Mouse (Mus musculus) liver, embryonic 11.5 days (tissue): ENCODE data around the gene Atp5h. TPM values are rescaled to one million over a fixed set of nuclear protein-coding genes. Genes with fewer than 3 reads are reported as not detected.

Experiments used
- ATAC-seq: fragments of 200-750 bp; cut with Nextera tagmentation; replicated peaks from 2 replicates; pipeline ENCODE4 v1.8.0; 2017; ENCODE audit warnings: moderate number of reproducible peaks, mild to moderate bottlenecking, moderate TSS enrichment, moderate library complexity; ENCODE audit not compliant: low FRiP score
- DNase-seq: peaks from one replicate; pipeline ENCODE4 v3.0.0-alpha.2; 2017; ENCODE audit warnings: low spot score
- H3K27ac ChIP-seq: fragments of 300-500 bp; sonication (generic); 2 replicates; pipeline ENCODE4 v1.5.1; 2014; ENCODE audit warnings: mild to moderate bottlenecking, low read depth, low read length, control low read depth
- H3K27me3 ChIP-seq: fragments of 300-500 bp; sonication (generic); replicated peaks from 2 replicates; pipeline ENCODE4 v1.6.1; 2014; ENCODE audit warnings: low read length, mixed read lengths; ENCODE audit not compliant: control insufficient read depth, insufficient read depth
- H3K36me3 ChIP-seq: fragments of 300-500 bp; sonication (generic); 2 replicates; pipeline ENCODE4 v1.6.1; 2014; ENCODE audit warnings: mild to moderate bottlenecking, low read length, moderate library complexity, mixed read lengths; ENCODE audit not compliant: control insufficient read depth, insufficient read depth
- H3K4me1 ChIP-seq: fragments of 300-500 bp; sonication (generic); replicated peaks from 2 replicates; pipeline ENCODE4 v1.6.1; 2014; ENCODE audit warnings: low read length, mixed read lengths; ENCODE audit not compliant: control insufficient read depth, insufficient read depth
- H3K4me2 ChIP-seq: fragments of 300-500 bp; sonication (generic); 2 replicates; pipeline ENCODE4 v1.6.1; 2014; ENCODE audit warnings: mild to moderate bottlenecking, control low read depth, moderate library complexity
- H3K4me3 ChIP-seq: fragments of 300-500 bp; sonication (generic); 2 replicates; pipeline ENCODE4 v1.5.1; 2014; ENCODE audit warnings: low read depth, low read length, control low read depth
- H3K9ac ChIP-seq: fragments of 300-500 bp; sonication (generic); 2 replicates; pipeline ENCODE4 v1.6.1; 2014; ENCODE audit warnings: low read depth, low read length, control low read depth
- H3K9me3 ChIP-seq: fragments of 300-500 bp; sonication (generic); 2 replicates; pipeline ENCODE4 v1.6.1; 2016; ENCODE audit warnings: low read length, inconsistent platforms, mixed read lengths; ENCODE audit not compliant: control insufficient read depth
- WGBS: fragments of 180-500 bp; shearing (Covaris S2); extraction: QIAGEN DNeasy Blood & Tissue Kit; methylation state at CpG from one replicate; pipeline ENCODE4 v1.1.7; 2014; 5-methylcytosine and 5-hydroxymethylcytosine counted together
- polyA plus RNA-seq: library from polyadenylated mRNA; unstranded; fragments of >200 nt; fragmentation: Nextera tagmentation; extraction: Ambion mirVana; gene quantifications from 2 replicates; pipeline ENCODE4 v1.2.1, GENCODE M21; 2014

The Atp5h gene
- polyA plus RNA-seq, 1 experiment from 2014 or later = 884 TPM

- no peak overlapping the region for H3K4me2 ChIP-seq
- no peaks in the 10 kb centered on the region for H3K27me3 ChIP-seq
- H3K27ac ChIP-seq = peak overlapping the region; percentile 74
- no peak overlapping the region for H3K9ac ChIP-seq
- no peaks in the 10 kb centered on the region for H3K9me3 ChIP-seq
- H3K4me1 ChIP-seq = peaks cover 5% of the 10 kb centered on the region
- no peak for DNase-seq
- 69% methylated on average over 11 of the region's 11 CpGs for WGBS
- no peak for ATAC-seq
- H3K36me3 ChIP-seq = no peaks in the 10 kb centered on the region
- H3K4me3 ChIP-seq = no peak overlapping the region
These were observed 27.6 kb upstream of the Atp5h start for GRCm38 (mm10) chr11:115447321-115447885.

- no peak overlapping the region for H3K4me3 ChIP-seq
- 40% methylated on average over 3 of the region's 3 CpGs for WGBS
- no peak overlapping the region for H3K4me2 ChIP-seq
- peaks cover 5% of the 10 kb centered on the region for H3K4me1 ChIP-seq
- no peaks in the 10 kb centered on the region for H3K36me3 ChIP-seq
- H3K9me3 ChIP-seq = no peaks in the 10 kb centered on the region
- H3K27me3 ChIP-seq = no peaks in the 10 kb centered on the region
- ATAC-seq = no peak
- H3K27ac ChIP-seq = no peak overlapping the region
- DNase-seq = no peak
- H3K9ac ChIP-seq = no peak overlapping the region
These were observed 27.1 kb upstream of the Atp5h start for GRCm38 (mm10) chr11:115446906-115447305.

- no peaks in the 10 kb centered on the region for H3K36me3 ChIP-seq
- no peak for ATAC-seq
- H3K27me3 ChIP-seq = peaks cover 7% of the 10 kb centered on the region
- peaks cover under 1% of the 10 kb centered on the region; the same call in 1 of the 2 replicates for H3K4me1 ChIP-seq
- no peak overlapping the region for H3K4me3 ChIP-seq
- no peak for DNase-seq
- 53% methylated on average over 15 of the region's 15 CpGs for WGBS
- no peaks in the 10 kb centered on the region; the same call in 1 of the 2 replicates for H3K9me3 ChIP-seq
- no peak overlapping the region for H3K9ac ChIP-seq
- no peak overlapping the region for H3K4me2 ChIP-seq
- no peak overlapping the region for H3K27ac ChIP-seq
These were observed 21.7 kb upstream of the Atp5h start for GRCm38 (mm10) chr11:115441417-115441816.

GRCm38 (mm10) chr11:115439906-115440595 lies 20.3 kb upstream of the Atp5h start, which contains the start of gene Trim80:
TSS of gene Trim80 (plus strand) at chr11:115440545.
- no peak for DNase-seq
- H3K27me3 ChIP-seq = peaks cover 18% of the 10 kb centered on the region
- ATAC-seq = no peak
- H3K4me1 ChIP-seq = no peaks in the 10 kb centered on the region
- H3K36me3 ChIP-seq = no peaks in the 10 kb centered on the region
- 94% methylated on average over 9 of the region's 9 CpGs for WGBS
- H3K4me2 ChIP-seq = no peak within 1 kb of the TSS
- no peak within 1 kb of the TSS for H3K4me3 ChIP-seq
- H3K9ac ChIP-seq = no peak within 1 kb of the TSS
- H3K9me3 ChIP-seq = no peaks in the 10 kb centered on the region; the same call in 1 of the 2 replicates
- H3K27ac ChIP-seq = no peak within 1 kb of the TSS

GRCm38 (mm10) chr11:115439326-115439725 lies 19.6 kb upstream of the Atp5h start:
- Histone ChIP-seq H3K27me3 (peaks cover 18% of the 10 kb centered on the region), H3K4me3 (no peak overlapping the region), H3K36me3 (no peaks in the 10 kb centered on the region), H3K9ac (no peak overlapping the region), H3K9me3 (no peaks in the 10 kb centered on the region; the same call in 1 of the 2 replicates), H3K27ac (no peak overlapping the region), H3K4me1 (no peaks in the 10 kb centered on the region), H3K4me2 (no peak overlapping the region)
- DNase-seq = no peak
- ATAC-seq = no peak
- WGBS = 77% methylated on average over 3 of the region's 3 CpGs

- Histone ChIP-seq H3K4me1 (no peaks in the 10 kb centered on the region), H3K4me3 (no peak overlapping the region), H3K27ac (no peak overlapping the region), H3K36me3 (no peaks in the 10 kb centered on the region), H3K9ac (no peak overlapping the region), H3K4me2 (no peak overlapping the region), H3K27me3 (peaks cover 18% of the 10 kb centered on the region), H3K9me3 (no peaks in the 10 kb centered on the region; the same call in 1 of the 2 replicates)
- DNase-seq = no peak
- WGBS = 75% methylated on average over 5 of the region's 5 CpGs
- no peak for ATAC-seq
These were observed 17.9 kb upstream of the Atp5h start for GRCm38 (mm10) chr11:115437571-115438122.

- Histone ChIP-seq H3K4me2 (peak overlapping the region; percentile 57), H3K9me3 (no peaks in the 10 kb centered on the region; the same call in 1 of the 2 replicates), H3K4me3 (peak overlapping the region; percentile 24), H3K27ac (no peak overlapping the region), H3K27me3 (peaks cover 11% of the 10 kb centered on the region), H3K36me3 (no peaks in the 10 kb centered on the region; the same call in 1 of the 2 replicates), H3K9ac (0 out of 2 replicates have a peak overlapping the region, but pooled peaks have one; percentile 31), H3K4me1 (no peaks in the 10 kb centered on the region)
- WGBS = 5% methylated on average over 31 of the region's 31 CpGs
- DNase-seq (peak; percentile 56), ATAC-seq (no peak)
These were observed 16.0 kb upstream of the Atp5h start for GRCm38 (mm10) chr11:115435596-115436337.

GRCm38 (mm10) chr11:115433342-115433741 lies 13.6 kb upstream of the Atp5h start:
- Histone ChIP-seq H3K9me3 (no peaks in the 10 kb centered on the region), H3K4me2 (no peak overlapping the region), H3K27me3 (peaks cover 11% of the 10 kb centered on the region), H3K36me3 (peaks cover 8% of the 10 kb centered on the region), H3K4me3 (no peak overlapping the region), H3K27ac (no peak overlapping the region), H3K9ac (no peak overlapping the region), H3K4me1 (no peaks in the 10 kb centered on the region)
- no peak for DNase-seq
- 81% methylated on average over 6 of the region's 6 CpGs for WGBS
- ATAC-seq = no peak
